Mouse (Mus musculus): ENCODE measurements around the gene Hs3st4. TPM values are rescaled to one million over a fixed set of nuclear protein-coding genes. Genes with fewer than 3 reads are reported as not detected.
A peak's percentile ranks its signal among the peaks of the same experiment; 100 is the strongest.

Hs3st4 gene
- polyA plus RNA-seq, 1 experiment from 2014 or later = 13.4 TPM

DNA sequence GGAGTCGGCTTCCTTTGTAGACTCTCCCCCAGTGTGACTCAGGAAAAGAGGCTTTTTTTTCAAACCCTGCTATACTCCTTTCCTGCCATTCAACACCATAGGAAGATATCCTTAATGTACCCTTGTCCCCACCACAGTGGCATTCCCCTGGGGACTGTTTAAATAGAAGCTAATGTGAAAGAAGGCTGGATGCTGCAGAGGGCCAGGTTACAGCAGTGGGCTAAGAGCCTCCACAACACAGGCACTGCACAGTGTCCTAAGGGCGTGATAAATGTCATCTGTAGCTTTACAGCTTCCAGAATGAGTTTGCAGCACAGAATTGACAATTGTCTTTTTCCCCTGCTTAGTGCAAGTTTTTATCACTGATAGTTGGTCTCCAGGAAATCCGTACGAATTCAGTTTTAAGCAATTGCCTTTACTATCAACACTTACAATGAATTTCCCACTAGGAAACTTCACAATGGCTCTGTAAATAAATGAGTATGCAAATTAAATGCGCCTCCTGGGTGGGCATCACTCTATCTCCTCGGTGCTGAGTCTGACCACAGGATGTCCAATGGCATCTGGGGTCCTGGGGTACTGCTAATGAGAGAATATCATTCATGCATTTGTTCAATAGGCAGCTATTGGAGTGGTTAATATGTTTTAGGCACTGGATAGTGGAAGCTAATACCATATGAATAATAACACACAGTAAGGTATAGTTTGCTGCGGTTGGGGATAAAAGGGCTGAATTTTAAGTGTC, 257.4 kb downstream of the Hs3st4 start:
- no peak overlapping the region for H3K27ac ChIP-seq (replicated peaks)
- no peak overlapping the region for H3K4me2 ChIP-seq (replicated peaks)
- no peaks in the 10 kb centered on the region for H3K27me3 ChIP-seq
- no peak for ATAC-seq (replicated peaks)
- no peaks in the 10 kb centered on the region for H3K9me3 ChIP-seq
- H3K4me3 ChIP-seq = no peak overlapping the region
- no peaks in the 10 kb centered on the region for H3K36me3 ChIP-seq
- peaks cover 13% of the 10 kb centered on the region; the same call in 1 of the 2 replicates for H3K4me1 ChIP-seq
- H3K9ac ChIP-seq (replicated peaks) = no peak overlapping the region
- 9% methylated on average over 7 of the region's 7 CpGs for WGBS

DNA sequence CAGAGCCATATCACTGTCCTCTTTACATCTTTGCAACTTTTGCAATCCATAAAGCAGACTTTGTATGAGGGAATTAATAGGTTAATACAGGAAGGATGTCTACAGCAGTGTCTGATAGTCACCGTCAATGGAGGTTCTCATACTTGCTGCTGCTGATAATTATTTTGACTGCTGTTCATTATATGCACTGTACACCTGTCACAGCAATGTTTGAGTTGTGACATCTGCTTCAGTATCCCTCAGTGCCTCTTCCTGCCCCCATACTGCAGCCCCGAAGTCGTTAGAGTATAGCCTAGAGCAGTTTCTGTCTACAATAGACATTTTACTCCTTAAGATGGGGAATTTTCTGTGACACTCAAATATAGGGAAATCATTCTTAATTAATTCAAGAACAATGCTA, 267.2 kb downstream of the Hs3st4 start:
- Histone ChIP-seq H3K9me3 (no peaks in the 10 kb centered on the region), H3K36me3 (no peaks in the 10 kb centered on the region), H3K27ac (replicated peaks) (no peak overlapping the region), H3K4me1 (no peaks in the 10 kb centered on the region), H3K27me3 (no peaks in the 10 kb centered on the region), H3K9ac (replicated peaks) (no peak overlapping the region), H3K4me3 (no peak overlapping the region), H3K4me2 (replicated peaks) (no peak overlapping the region)
- 43% methylated on average over 3 of the region's 3 CpGs for WGBS
- no peak for ATAC-seq (replicated peaks)

DNA sequence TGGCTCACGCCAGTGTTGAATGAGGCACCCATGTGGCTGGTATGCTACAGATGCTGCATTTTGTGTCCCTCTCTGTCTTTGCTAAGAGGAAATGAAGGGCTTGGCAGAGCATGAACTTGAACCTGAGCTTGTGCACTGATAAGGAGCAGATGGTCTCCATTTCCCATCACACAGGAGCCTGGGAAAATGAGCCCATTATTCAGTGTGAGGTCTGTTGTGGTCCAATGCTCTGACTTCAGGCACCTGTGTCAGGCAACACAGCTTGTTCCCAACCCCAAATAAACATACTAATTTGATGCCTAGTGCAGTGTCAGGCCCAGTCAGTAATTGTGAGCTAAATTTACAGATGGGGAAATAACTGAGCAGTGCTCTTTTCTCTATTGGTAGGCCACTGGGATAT, 267.9 kb downstream of the Hs3st4 start:
- Histone ChIP-seq H3K27ac (replicated peaks) (no peak overlapping the region), H3K4me2 (replicated peaks) (no peak overlapping the region), H3K9ac (replicated peaks) (no peak overlapping the region), H3K36me3 (no peaks in the 10 kb centered on the region), H3K4me1 (no peaks in the 10 kb centered on the region), H3K27me3 (no peaks in the 10 kb centered on the region), H3K4me3 (no peak overlapping the region), H3K9me3 (no peaks in the 10 kb centered on the region)
- ATAC-seq (replicated peaks) = peak; percentile 48; the same call in 1 of the 2 replicates
- WGBS = 45% methylated on average over 1 of the region's 1 CpGs

DNA sequence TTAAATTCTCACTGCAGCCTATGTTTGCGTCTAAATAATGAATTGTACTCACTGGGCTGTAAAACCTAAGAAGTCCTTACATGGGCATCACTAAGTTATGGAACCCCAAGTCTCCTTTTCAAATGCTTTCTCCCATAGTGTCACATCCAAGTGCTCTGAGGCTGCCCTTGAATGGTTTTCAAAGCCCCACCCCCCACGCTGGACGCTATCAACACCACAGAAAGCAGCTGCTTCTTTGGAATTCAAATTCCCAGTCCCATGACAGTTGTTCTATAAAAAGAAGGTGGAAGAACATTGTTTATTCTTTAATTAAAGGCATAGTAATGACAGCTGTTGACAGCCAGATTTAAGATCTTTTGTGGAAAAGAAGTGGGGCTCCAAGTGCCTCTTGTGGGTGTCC, 275.8 kb downstream of the Hs3st4 start:
- Histone ChIP-seq H3K36me3 (no peaks in the 10 kb centered on the region), H3K9me3 (no peaks in the 10 kb centered on the region), H3K4me3 (no peak overlapping the region), H3K27ac (replicated peaks) (no peak overlapping the region), H3K9ac (replicated peaks) (no peak overlapping the region), H3K4me2 (replicated peaks) (no peak overlapping the region), H3K27me3 (no peaks in the 10 kb centered on the region), H3K4me1 (no peaks in the 10 kb centered on the region)
- 54% methylated on average over 3 of the region's 3 CpGs for WGBS
- no peak for ATAC-seq (replicated peaks)

DNA sequence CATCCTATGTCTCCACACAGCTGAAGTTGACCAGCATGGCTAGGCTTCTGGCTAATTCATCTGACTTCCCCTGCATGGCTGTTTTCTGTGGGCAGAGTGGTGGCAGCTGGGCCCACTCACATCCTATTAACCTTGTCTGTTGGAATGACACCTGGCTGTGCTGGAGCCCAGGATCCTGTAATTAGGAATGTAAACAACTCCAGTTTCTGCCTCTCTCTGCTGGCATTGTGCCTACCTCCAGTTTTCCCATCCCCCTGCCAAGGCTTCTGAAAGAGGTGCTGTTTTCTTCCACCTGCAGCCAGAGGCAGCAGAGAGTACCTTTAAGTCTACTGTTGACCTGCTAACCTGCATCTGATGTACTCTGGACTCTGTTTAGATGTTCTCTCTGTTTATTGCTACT, 288.1 kb downstream of the Hs3st4 start:
- no peaks in the 10 kb centered on the region for H3K4me1 ChIP-seq
- H3K9me3 ChIP-seq = no peaks in the 10 kb centered on the region
- H3K27me3 ChIP-seq = no peaks in the 10 kb centered on the region
- H3K9ac ChIP-seq (replicated peaks) = no peak overlapping the region
- H3K4me2 ChIP-seq (replicated peaks) = no peak overlapping the region
- H3K27ac ChIP-seq (replicated peaks) = no peak overlapping the region
- no peak for ATAC-seq (replicated peaks)
- H3K4me3 ChIP-seq = no peak overlapping the region
- no peaks in the 10 kb centered on the region for H3K36me3 ChIP-seq

DNA sequence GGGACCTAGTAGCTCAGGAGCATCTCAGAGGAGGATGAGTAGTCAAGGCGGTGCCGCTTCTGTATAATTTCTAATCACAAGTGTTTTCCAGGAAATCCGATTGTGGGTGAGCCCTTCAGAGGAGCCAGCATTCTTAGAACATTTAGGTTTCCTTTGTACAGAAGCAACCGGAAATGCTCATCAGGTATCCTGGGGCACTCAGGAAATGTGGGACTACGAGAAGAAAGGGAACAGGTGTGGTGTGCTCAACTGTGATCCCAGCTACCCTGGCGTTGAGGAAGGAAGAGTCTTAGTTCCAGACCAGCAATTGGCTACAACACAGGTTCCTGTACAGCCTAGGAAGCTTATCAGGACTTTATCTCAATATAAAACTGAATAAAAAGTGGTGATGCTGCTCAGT, 307.2 kb downstream of the Hs3st4 start:
- 86% methylated on average over 6 of the region's 6 CpGs for WGBS
- no peak for ATAC-seq (replicated peaks)
- no peaks in the 10 kb centered on the region for H3K9me3 ChIP-seq
- no peak overlapping the region for H3K4me3 ChIP-seq
- H3K9ac ChIP-seq (replicated peaks) = no peak overlapping the region
- H3K36me3 ChIP-seq = no peaks in the 10 kb centered on the region
- H3K4me1 ChIP-seq = no peaks in the 10 kb centered on the region
- no peaks in the 10 kb centered on the region for H3K27me3 ChIP-seq
- no peak overlapping the region for H3K27ac ChIP-seq (replicated peaks)
- H3K4me2 ChIP-seq (replicated peaks) = no peak overlapping the region

DNA sequence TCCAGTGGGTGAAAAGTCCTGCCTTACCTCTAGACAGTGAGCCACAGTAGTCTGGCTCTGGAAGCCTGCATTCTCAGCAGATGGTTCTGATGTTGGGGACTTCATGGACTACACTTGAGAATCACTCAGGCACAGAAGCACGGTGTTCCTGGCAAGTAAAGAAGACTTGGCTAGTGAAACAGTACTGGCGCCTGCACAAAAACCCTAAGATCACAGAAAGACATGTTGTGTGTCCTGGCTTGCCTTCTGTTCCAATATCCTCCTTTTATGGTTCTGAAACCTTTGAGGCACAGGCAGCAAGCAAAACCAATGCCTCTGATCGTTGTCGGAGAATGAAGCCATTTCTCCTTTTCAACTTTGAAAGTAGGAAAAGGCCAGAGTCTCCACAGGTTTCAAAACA, 336.8 kb downstream of the Hs3st4 start:
- 66% methylated on average over 4 of the region's 4 CpGs for WGBS
- Histone ChIP-seq H3K27ac (replicated peaks) (peak overlapping the region; percentile 21; the same call in 1 of the 2 replicates), H3K4me3 (no peak overlapping the region)

DNA sequence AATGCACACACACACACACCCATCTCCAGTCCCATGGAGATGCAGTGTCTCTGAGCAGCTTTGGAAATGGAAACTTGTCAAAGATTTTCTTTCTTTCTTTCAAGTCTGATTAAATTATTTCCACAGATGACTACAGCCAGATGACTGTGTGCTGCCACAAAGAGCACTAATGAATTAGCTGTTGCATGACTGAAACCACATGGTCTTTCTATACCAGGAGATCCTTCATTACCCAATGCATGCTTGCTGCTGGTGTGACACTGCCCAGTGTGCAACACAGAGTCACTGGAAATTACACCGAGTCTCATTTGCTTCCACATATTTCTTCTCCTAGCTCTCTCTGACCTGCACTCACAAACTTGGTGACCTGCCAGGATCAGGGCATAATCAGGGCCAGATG, 353.0 kb downstream of the Hs3st4 start:
- Histone ChIP-seq H3K9me3 (no peaks in the 10 kb centered on the region), H3K9ac (replicated peaks) (no peak overlapping the region), H3K4me2 (replicated peaks) (no peak overlapping the region), H3K27me3 (no peaks in the 10 kb centered on the region), H3K4me1 (no peaks in the 10 kb centered on the region), H3K4me3 (no peak overlapping the region), H3K27ac (replicated peaks) (no peak overlapping the region), H3K36me3 (no peaks in the 10 kb centered on the region)
- 61% methylated on average over 1 of the region's 1 CpGs for WGBS
- no peak for ATAC-seq (replicated peaks)

More for the DNA sequence above, 336.8 kb downstream of the Hs3st4 start:
- Histone ChIP-seq H3K36me3 (no peaks in the 10 kb centered on the region), H3K9me3 (no peaks in the 10 kb centered on the region), H3K9ac (replicated peaks) (no peak overlapping the region), H3K4me1 (peaks cover 12% of the 10 kb centered on the region), H3K27me3 (no peaks in the 10 kb centered on the region), H3K4me2 (replicated peaks) (no peak overlapping the region)
- 0 out of 2 replicates have a peak, but pooled peaks have one; percentile 26 for ATAC-seq (replicated peaks)

DNA sequence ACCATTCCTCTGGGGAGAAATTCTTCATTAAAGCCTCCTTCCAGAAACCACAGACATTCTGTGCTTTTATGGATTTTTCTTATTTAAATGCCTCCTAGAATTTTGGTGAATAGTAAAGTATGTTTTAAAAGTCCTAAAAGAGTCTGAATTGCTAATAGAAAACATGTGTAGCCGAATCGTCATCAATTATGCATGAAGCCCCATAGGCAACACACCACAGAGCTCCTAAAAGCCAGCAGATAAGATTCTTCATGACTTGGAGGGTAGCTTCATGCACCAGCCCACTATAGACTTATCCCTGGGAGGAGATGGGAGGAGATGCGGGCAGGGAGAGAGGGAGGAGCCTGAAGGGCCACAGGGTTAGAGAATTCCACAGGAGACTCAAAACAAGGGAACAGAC, 358.8 kb downstream of the Hs3st4 start:
- Histone ChIP-seq H3K36me3 (no peaks in the 10 kb centered on the region), H3K4me1 (no peaks in the 10 kb centered on the region), H3K9me3 (no peaks in the 10 kb centered on the region), H3K27me3 (no peaks in the 10 kb centered on the region), H3K4me2 (replicated peaks) (no peak overlapping the region), H3K9ac (replicated peaks) (no peak overlapping the region), H3K4me3 (no peak overlapping the region), H3K27ac (replicated peaks) (no peak overlapping the region)
- 64% methylated on average over 3 of the region's 3 CpGs for WGBS
- ATAC-seq (replicated peaks) = no peak

DNA sequence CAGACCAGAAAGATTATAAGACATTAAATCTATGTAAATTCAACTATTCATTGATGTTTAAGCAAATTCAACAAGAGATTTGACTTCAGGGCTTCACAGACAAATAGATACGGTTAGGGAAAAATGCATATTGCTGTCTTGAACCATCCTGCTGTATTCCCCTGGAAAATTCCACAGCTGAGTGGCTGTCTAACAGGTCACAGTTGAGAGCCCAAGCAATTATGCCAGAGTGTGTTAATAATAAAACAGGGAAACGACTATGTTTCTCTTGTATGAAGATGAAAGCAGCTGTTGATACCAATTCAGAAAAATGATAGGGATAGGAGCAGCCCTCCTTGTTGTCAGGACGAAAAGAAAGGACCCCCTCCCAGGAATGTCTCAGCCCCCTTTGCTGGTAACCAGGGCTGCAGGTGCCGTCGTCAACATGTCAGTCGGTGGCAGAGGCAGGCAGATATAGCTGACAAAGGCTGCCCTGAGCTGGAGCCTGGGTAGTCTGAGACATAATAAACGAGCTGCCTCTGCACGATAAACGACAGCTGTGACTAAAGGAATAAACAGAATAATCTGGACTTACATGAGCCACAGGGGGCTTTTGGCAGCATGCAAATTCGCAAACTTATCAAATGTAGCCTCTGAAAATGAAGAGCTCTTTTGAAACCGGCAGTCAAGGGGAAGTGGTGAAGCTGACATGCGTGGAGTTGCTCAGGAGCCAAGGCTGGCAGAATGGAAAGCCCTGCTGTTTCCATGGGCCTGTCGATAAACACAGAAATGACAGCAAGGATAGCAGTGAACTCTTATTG, 364.7 kb downstream of the Hs3st4 start:
- H3K27ac ChIP-seq (replicated peaks) = peak overlapping the region; percentile 81
- WGBS = 10% methylated on average over 13 of the region's 13 CpGs
- H3K9me3 ChIP-seq = no peaks in the 10 kb centered on the region
- H3K9ac ChIP-seq (replicated peaks) = 0 out of 2 replicates have a peak overlapping the region, but pooled peaks have one; percentile 1
- H3K4me2 ChIP-seq (replicated peaks) = peak overlapping the region; percentile 32
- H3K36me3 ChIP-seq = no peaks in the 10 kb centered on the region
- peak overlapping the region; percentile 13; the same call in 1 of the 2 replicates for H3K4me3 ChIP-seq
- H3K4me1 ChIP-seq = peaks cover 11% of the 10 kb centered on the region
- ATAC-seq (replicated peaks) = peak; percentile 83
- H3K27me3 ChIP-seq = no peaks in the 10 kb centered on the region

DNA sequence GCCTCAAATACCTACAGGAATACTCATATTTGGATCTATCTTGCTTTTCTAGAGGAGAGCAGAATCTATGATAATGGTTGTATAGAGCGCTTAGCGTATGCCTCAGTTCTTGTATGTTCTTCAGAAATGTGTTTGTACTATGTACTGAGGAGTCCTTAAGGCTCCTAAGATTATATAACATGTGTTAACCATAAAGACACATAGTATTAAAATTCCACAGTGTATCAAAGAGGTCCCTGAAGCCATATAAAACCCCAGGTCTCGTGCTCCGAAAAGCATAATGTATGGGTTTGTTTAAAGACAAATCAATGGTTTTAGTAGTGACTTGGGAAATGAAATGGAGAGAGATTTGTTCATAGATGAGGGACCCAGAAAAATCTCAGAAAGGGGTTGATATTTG, 371.4 kb downstream of the Hs3st4 start:
- no peak overlapping the region for H3K4me3 ChIP-seq
- no peak for ATAC-seq (replicated peaks)
- no peak overlapping the region for H3K4me2 ChIP-seq (replicated peaks)
- 97% methylated on average over 4 of the region's 4 CpGs for WGBS
- H3K27me3 ChIP-seq = no peaks in the 10 kb centered on the region
- H3K4me1 ChIP-seq = peaks cover 9% of the 10 kb centered on the region; the same call in 1 of the 2 replicates
- no peaks in the 10 kb centered on the region for H3K36me3 ChIP-seq
- no peak overlapping the region for H3K27ac ChIP-seq (replicated peaks)
- H3K9me3 ChIP-seq = no peaks in the 10 kb centered on the region
- no peak overlapping the region for H3K9ac ChIP-seq (replicated peaks)

DNA sequence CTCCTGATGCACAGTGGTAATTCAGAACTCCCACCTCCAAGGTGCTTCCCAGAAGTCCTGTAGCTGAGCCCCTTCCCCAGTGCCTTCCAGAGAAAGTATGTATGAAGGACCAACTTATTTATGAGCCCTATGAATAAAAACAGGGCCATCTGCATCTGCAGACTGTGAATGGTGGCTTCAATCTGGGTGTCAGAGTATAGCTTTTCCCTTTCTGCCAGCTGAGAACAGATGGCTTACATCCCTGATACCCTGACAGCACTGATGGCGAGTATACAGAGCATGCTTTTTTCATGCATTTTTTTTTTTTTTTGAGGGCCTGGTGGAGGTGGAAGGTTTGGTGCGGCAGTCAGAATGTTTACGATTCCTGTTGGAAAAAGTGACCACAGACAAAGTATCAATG, 375.4 kb downstream of the Hs3st4 start:
- H3K4me2 ChIP-seq (replicated peaks) = no peak overlapping the region
- H3K9me3 ChIP-seq = no peaks in the 10 kb centered on the region
- H3K27ac ChIP-seq (replicated peaks) = peak overlapping the region; percentile 67
- peaks cover 14% of the 10 kb centered on the region; the same call in 1 of the 2 replicates for H3K4me1 ChIP-seq
- ATAC-seq (replicated peaks) = peak; percentile 58; the same call in 1 of the 2 replicates
- H3K36me3 ChIP-seq = no peaks in the 10 kb centered on the region
- WGBS = 51% methylated on average over 3 of the region's 3 CpGs
- no peak overlapping the region for H3K9ac ChIP-seq (replicated peaks)
- H3K4me3 ChIP-seq = no peak overlapping the region
- H3K27me3 ChIP-seq = no peaks in the 10 kb centered on the region

Measured in forebrain, embryonic 15.5 days (tissue).